Mouse (Mus musculus) urinary bladder, postnatal 0 days (tissue): ENCODE data around the gene Slc12a3. TPM values are rescaled to one million over a fixed set of nuclear protein-coding genes. Genes with fewer than 3 reads are reported as not detected.

Experiments used
- microRNA counts: library from miRNA; unstranded; fragments of <30 nt; microRNA quantifications from one replicate; lab custom pipeline; 2016
- microRNA-seq: library from miRNA; unstranded; fragments of <30 nt; microRNA quantifications from one replicate; pipeline ENCODE4, GENCODE M21; 2016
- polyA plus RNA-seq: library from polyadenylated mRNA; unstranded; fragments of >200 nt; fragmentation: Nextera tagmentation; extraction: Ambion mirVana; gene quantifications from 2 replicates; pipeline ENCODE4 v1.2.1, GENCODE M21; 2015

The Slc12a3 gene
- polyA plus RNA-seq: 0.05 TPM in 1 of 2 replicates, not detected in the other

DNA sequence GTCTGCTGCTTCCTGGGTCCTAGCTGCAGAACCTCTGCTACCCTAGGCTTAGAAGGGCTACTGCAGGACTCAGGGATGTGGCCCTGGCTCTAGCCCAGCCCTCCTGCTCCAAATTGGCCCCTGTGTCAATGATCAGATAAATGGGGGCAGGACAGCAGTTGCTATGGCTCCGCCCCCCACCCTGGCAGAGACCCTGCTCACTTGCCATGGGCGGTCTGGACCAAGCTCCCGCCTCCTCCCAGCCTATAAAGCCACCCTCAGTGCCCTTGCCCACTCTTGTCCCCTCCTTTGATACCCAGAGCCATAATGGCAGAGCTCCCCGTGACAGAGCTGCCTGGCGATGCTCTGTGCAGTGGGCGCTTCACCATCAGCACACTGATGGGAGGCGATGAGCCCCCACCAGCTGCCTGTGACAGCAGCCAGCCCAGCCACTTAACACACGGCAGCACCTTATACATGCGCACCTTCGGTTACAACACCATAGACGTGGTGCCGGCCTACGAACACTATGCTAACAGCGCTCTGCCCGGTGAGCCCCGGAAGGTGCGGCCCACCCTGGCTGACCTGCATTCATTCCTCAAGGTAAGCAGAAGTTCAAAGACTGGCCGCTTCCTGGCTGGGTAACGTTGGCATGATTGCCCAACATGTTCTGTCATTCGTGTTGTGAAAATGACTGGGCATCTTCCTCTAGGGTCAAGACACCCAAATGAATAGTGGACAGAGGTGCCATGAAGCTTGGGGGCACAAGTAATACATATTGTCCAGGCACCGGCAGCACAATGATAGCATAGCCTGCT, at the start of gene Slc12a3:
TSS of gene Slc12a3 (plus strand) at position 270 of the 797 bp plus-strand sequence.

DNA sequence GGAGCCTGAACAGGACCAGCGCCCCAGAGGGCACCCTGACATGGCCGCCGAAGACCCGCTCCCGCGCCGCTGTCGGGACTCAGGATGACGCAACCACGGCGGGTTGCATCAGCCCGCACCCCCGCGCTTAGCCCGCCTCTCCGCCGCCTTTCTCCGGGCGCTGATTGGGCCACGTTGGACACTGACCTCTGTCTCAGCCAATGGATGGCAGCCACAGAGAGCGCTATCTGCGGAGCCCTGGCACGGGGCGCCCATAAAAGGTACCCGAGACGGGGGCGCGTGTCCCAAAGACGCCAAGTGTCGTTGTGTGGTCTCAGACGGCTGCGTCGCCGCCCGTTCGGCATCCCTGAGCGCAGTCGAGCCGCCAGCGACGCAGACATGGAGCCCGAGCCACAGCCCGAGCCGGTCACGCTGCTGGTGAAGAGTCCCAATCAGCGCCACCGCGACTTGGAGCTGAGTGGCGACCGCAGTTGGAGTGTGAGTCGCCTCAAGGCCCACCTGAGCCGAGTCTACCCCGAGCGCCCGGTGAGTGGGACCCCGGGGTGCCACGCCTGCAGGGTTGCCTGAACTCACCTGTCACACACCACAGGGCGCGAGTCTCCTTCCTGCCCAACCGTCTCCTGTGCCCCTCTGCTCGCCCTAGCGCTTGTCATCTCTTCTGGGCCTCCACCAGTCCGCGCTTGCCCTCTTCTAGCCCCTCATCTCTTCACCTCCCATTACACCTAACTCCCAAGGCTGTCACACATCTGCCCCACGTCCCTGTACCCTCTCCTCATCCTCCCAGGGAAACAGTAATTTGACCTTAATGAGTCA, 57.4 kb downstream of the Slc12a3 start, which contains the start of gene Herpud1:
TSS of gene Herpud1 (plus strand) at position 225 of the 813 bp plus-strand sequence.

MicroRNA genes within 50 kb of the gene (microRNA counts, 519-probe panel; counts per million panel counts)
- microRNA mmu-miR-138 (lab: Ali Mortazavi, UCI): 2,929 counts per million, percentile 43 among the panel's probes with 10 or more counts

Small RNA genes lying within 50 kb of the gene (microRNA-seq; reads per million reads assigned to microRNA genes)
- 49.5 reads per million, percentile 39 among the genes with 10 or more reads in this experiment for gene Mir138-2

Other genes with a start within 250 kb of the Slc12a3 start
- gene Bbs2, start 230.3 kb upstream of the Slc12a3 start, polyA plus RNA-seq: 7.5 and 7.6 TPM in 2 replicates
- not detected in 2 replicates for gene Mt4, start 192.0 kb upstream of the Slc12a3 start, polyA plus RNA-seq
- 0.52 and 0.77 TPM in 2 replicates for gene Mt3, start 176.6 kb upstream of the Slc12a3 start, polyA plus RNA-seq
- gene Mt2, start 156.5 kb upstream of the Slc12a3 start, polyA plus RNA-seq: 34.8 and 41.7 TPM in 2 replicates
- 198 and 237 TPM in 2 replicates for gene Mt1, start 150.1 kb upstream of the Slc12a3 start, polyA plus RNA-seq
- 29.5 and 36.8 TPM in 2 replicates for gene Nup93, start 114.6 kb upstream of the Slc12a3 start, polyA plus RNA-seq
- gene Herpud1, start 57.2 kb downstream of the Slc12a3 start, polyA plus RNA-seq: 159 and 160 TPM in 2 replicates
- 0.79 and 1.3 TPM in 2 replicates for gene Nlrc5, start 105.2 kb downstream of the Slc12a3 start, polyA plus RNA-seq
- gene Cpne2, start 203.8 kb downstream of the Slc12a3 start, polyA plus RNA-seq: 11.7 and 13.1 TPM in 2 replicates